In genomic region chr16:65683703-65684320, GRCm38 (mm10) we compare ENCODE assay signal across 23 mouse cellular contexts.
DNase-seq lines count a peak whose midpoint lies in the region; ATAC-seq lines count a peak whose summit lies in the region.
"Had no signal": no experiment of that assay in that cellular context is flagged by ENCODE, and none has a peak within 500 bp of the region (broad histone marks: within the 10 kb centered on the region; RNA-seq: fewer than 3 reads in every experiment).

No protein-coding gene starts in this region.

- no peak overlapping the region for H3K4me3 ChIP-seq in hindbrain, embryonic 14.5 days (replicated peaks; ENCODE audit: low read length)
- H3K4me3 ChIP-seq in hindbrain, embryonic 10.5 days: no peak overlapping the region
- H3K4me3 ChIP-seq in neural tube, embryonic 12.5 days: no peak overlapping the region
- H3K4me3 ChIP-seq in neural tube, embryonic 14.5 days (ENCODE audit: low read depth, low read length): no peak overlapping the region
- H3K4me3 ChIP-seq: forebrain, embryonic 10.5 days; forebrain, embryonic 13.5 days; heart, embryonic 12.5 days; heart, embryonic 15.5 days had no signal

- H3K9me3 ChIP-seq in hindbrain, embryonic 14.5 days (ENCODE audit: control insufficient read depth, low read length): no peaks in the 10 kb centered on the region
- no peaks in the 10 kb centered on the region for H3K9me3 ChIP-seq in hindbrain, embryonic 10.5 days
- no peaks in the 10 kb centered on the region for H3K9me3 ChIP-seq in neural tube, embryonic 12.5 days
- H3K9me3 ChIP-seq in neural tube, embryonic 14.5 days (ENCODE audit: control insufficient read depth, low read length): no peaks in the 10 kb centered on the region
- H3K9me3 ChIP-seq: forebrain, embryonic 10.5 days; forebrain, embryonic 13.5 days; heart, embryonic 12.5 days; heart, embryonic 15.5 days had no signal

- ATAC-seq in hindbrain, embryonic 14.5 days (ENCODE audit: low FRiP score): peak; percentile 78
- ATAC-seq in neural tube, embryonic 12.5 days (ENCODE audit: low FRiP score, low read depth): peak; percentile 78
- peak; percentile 86 for ATAC-seq in neural tube, embryonic 14.5 days (ENCODE audit: low read depth)
- ATAC-seq: activated CD4-positive, CD25-positive, alpha-beta regulatory T cell, adult 4 months; CD4-positive, CD25-positive, alpha-beta regulatory T cell, adult 4 months; forebrain, embryonic 13.5 days; forebrain, embryonic 16.5 days; intestine, postnatal 0 days had no signal

- H3K36me3 ChIP-seq in hindbrain, embryonic 14.5 days (replicated peaks; ENCODE audit: control insufficient read depth, insufficient read depth): no peaks in the 10 kb centered on the region
- H3K36me3 ChIP-seq in hindbrain, embryonic 10.5 days: no peaks in the 10 kb centered on the region
- H3K36me3 ChIP-seq in neural tube, embryonic 12.5 days: no peaks in the 10 kb centered on the region
- no peaks in the 10 kb centered on the region for H3K36me3 ChIP-seq in neural tube, embryonic 14.5 days (ENCODE audit: control insufficient read depth, insufficient read depth, low read length)
- H3K36me3 ChIP-seq: forebrain, embryonic 10.5 days; heart, embryonic 12.5 days; heart, embryonic 15.5 days had no signal

- H3K27me3 ChIP-seq in hindbrain, embryonic 14.5 days (ENCODE audit: control insufficient read depth, insufficient read depth, low read length): no peaks in the 10 kb centered on the region
- no peaks in the 10 kb centered on the region for H3K27me3 ChIP-seq in hindbrain, embryonic 10.5 days (ENCODE audit: insufficient read depth, poor library complexity, severe bottlenecking)
- no peaks in the 10 kb centered on the region for H3K27me3 ChIP-seq in neural tube, embryonic 12.5 days (replicated peaks)
- H3K27me3 ChIP-seq in neural tube, embryonic 14.5 days (ENCODE audit: control insufficient read depth, insufficient read depth, low read length): no peaks in the 10 kb centered on the region
- H3K27me3 ChIP-seq: forebrain, embryonic 13.5 days; heart, embryonic 12.5 days; heart, embryonic 15.5 days had no signal

- no peak overlapping the region for H3K9ac ChIP-seq in hindbrain, embryonic 14.5 days
- H3K9ac ChIP-seq in neural tube, embryonic 12.5 days: no peak overlapping the region
- no peak overlapping the region for H3K9ac ChIP-seq in neural tube, embryonic 14.5 days (replicated peaks; ENCODE audit: low read depth, low read length)
- H3K9ac ChIP-seq: forebrain, embryonic 13.5 days; heart, embryonic 12.5 days; heart, embryonic 15.5 days had no signal

- H3K4me1 ChIP-seq in hindbrain, embryonic 14.5 days (replicated peaks; ENCODE audit: control insufficient read depth, insufficient read depth, low read length): no peaks in the 10 kb centered on the region
- H3K4me1 ChIP-seq in hindbrain, embryonic 10.5 days (replicated peaks): no peaks in the 10 kb centered on the region
- no peaks in the 10 kb centered on the region for H3K4me1 ChIP-seq in neural tube, embryonic 12.5 days
- H3K4me1 ChIP-seq in neural tube, embryonic 14.5 days (ENCODE audit: control insufficient read depth, insufficient read depth, low read length): no peaks in the 10 kb centered on the region
- H3K4me1 ChIP-seq: forebrain, embryonic 10.5 days; forebrain, embryonic 13.5 days; heart, embryonic 12.5 days; heart, embryonic 15.5 days had no signal

- DNase-seq in hindbrain, embryonic 14.5 days (ENCODE audit: low spot score): no peak
- DNase-seq in hindbrain, embryonic 10.5 days (ENCODE audit: low spot score): no peak
- no peak for DNase-seq in neural tube, embryonic 10.5 days (ENCODE audit: extremely low spot score, low spot score)
- DNase-seq in heart, adult 8-10 months (ENCODE audit: low spot score): no peak
- DNase-seq: adrenal gland, postnatal 10 days; adrenal gland, postnatal 36 days; cerebellum, adult 18-20 months; cerebellum, adult 9-10 months; cerebellum, postnatal 14 days; gastrocnemius, postnatal 10 days; gastrocnemius, postnatal 36 days; heart, postnatal 10 days; heart, postnatal 36 days had no signal

- H3K4me2 ChIP-seq in hindbrain, embryonic 14.5 days (replicated peaks): no peak overlapping the region
- H3K4me2 ChIP-seq in neural tube, embryonic 12.5 days (replicated peaks): no peak overlapping the region
- H3K4me2 ChIP-seq in neural tube, embryonic 14.5 days (ENCODE audit: low read depth, low read length): no peak overlapping the region
- H3K4me2 ChIP-seq: forebrain, embryonic 13.5 days; heart, embryonic 12.5 days; heart, embryonic 15.5 days had no signal

- H3K27ac ChIP-seq in hindbrain, embryonic 14.5 days: peak overlapping the region; percentile 51
- no peak overlapping the region for H3K27ac ChIP-seq in hindbrain, embryonic 10.5 days
- no peak overlapping the region for H3K27ac ChIP-seq in neural tube, embryonic 12.5 days
- H3K27ac ChIP-seq in neural tube, embryonic 14.5 days (ENCODE audit: low read depth, low read length): no peak overlapping the region
- H3K27ac ChIP-seq: forebrain, embryonic 10.5 days; forebrain, embryonic 13.5 days; heart, embryonic 15.5 days had no signal
